Mouse (Mus musculus): ENCODE measurements around the gene Zdhhc9. TPM values are rescaled to one million over a fixed set of nuclear protein-coding genes. Genes with fewer than 3 reads are reported as not detected.

Zdhhc9 gene
- polyA plus RNA-seq, 1 experiment from 2014 or later: 5.9 TPM

DNA sequence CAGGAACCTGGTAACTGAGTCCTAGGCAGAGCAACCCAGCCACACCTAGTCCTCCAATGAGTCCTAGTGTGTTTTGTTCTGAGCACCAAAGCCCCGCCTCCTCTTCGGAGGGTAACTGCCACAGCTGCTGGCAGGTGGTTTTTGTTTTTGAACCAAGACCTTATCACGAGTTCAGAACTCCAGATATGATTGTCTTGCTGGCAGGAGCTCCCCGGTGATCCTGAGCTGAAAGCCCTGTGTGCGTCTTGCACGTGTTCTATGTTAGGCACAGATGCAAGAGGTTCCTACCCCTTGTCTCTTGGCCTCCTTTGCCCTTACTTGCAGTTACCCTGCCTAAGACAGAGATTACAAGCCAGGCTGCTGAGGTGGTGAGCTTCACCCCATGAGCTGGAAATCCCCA, 67.2 kb downstream of the Zdhhc9 start:
- no peak for ATAC-seq (ENCODE audit: insufficient number of reproducible peaks, insufficient read depth, low FRiP score, low TSS enrichment, low read depth)
- no peaks in the 10 kb centered on the region for H3K27me3 ChIP-seq
- no peaks in the 10 kb centered on the region for H3K36me3 ChIP-seq
- H3K27ac ChIP-seq: no peak overlapping the region
- H3K4me2 ChIP-seq: no peak overlapping the region
- no peaks in the 10 kb centered on the region for H3K9me3 ChIP-seq
- no peak overlapping the region for H3K4me3 ChIP-seq
- no peak overlapping the region for H3K9ac ChIP-seq
- WGBS: 82% methylated on average over 6 of the region's 6 CpGs
- peaks cover 9% of the 10 kb centered on the region; the same call in 1 of the 2 replicates for H3K4me1 ChIP-seq

GRCm38 (mm10) chrX:48140286-48140877, 68.3 kb downstream of the Zdhhc9 start:
- no peaks in the 10 kb centered on the region for H3K27me3 ChIP-seq
- ATAC-seq (ENCODE audit: insufficient number of reproducible peaks, insufficient read depth, low FRiP score, low TSS enrichment, low read depth): no peak
- no peak overlapping the region for H3K4me2 ChIP-seq
- H3K9me3 ChIP-seq: no peaks in the 10 kb centered on the region
- H3K4me1 ChIP-seq: peaks cover 9% of the 10 kb centered on the region; the same call in 1 of the 2 replicates
- H3K36me3 ChIP-seq: no peaks in the 10 kb centered on the region
- no peak overlapping the region for H3K27ac ChIP-seq
- WGBS: 67% methylated on average over 3 of the region's 3 CpGs
- H3K9ac ChIP-seq: no peak overlapping the region
- no peak overlapping the region for H3K4me3 ChIP-seq

DNA sequence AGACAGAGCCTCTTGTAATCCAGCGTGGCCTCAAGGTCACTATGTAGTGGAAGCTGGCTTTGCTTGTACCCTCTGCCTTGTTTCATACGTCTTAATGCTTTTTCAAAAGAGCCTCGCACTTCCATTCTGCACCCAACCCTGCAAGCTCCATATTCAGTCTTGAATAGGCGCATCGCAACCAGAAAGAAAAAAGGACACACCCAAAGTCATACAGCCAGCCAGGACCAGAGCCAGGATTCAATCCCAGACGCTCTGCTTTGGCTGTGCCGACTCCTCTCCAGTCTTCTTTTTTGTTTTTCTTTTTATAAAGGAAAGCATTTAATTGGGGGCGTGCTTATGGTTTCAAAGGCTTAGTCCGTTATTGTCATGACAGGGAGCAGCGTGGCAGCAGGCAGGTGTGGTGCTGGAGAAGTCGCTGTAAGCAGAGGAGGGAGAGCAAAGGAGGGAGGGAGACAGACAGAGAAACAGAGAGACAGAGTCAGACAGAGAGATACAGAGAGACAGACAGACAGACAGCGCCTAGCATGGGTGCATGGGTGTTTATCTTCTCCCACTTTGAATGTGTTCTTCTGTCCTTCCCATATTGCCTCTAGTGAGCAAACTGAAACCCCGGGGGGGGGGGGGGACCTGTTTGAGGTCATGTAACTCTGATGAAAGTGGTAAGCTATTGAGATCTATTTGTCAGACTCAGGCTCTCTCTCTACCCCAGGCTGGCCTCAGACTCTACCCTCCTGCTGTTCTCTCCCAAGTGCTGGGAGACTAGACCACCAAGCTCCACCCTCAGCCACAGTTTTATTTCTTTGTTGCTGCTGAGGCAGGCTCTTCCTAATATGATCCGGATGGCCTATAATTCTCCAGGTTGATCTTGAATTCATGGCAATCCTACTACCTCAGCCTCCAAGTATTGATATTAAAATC, 69.1 kb downstream of the Zdhhc9 start:
- peaks cover 9% of the 10 kb centered on the region; the same call in 1 of the 2 replicates for H3K4me1 ChIP-seq
- no peak overlapping the region for H3K27ac ChIP-seq
- 53% methylated on average over 14 of the region's 14 CpGs for WGBS
- H3K4me3 ChIP-seq: no peak overlapping the region
- no peak for ATAC-seq (ENCODE audit: insufficient number of reproducible peaks, insufficient read depth, low FRiP score, low TSS enrichment, low read depth)
- no peak overlapping the region for H3K9ac ChIP-seq
- H3K9me3 ChIP-seq: no peaks in the 10 kb centered on the region
- H3K36me3 ChIP-seq: no peaks in the 10 kb centered on the region
- H3K4me2 ChIP-seq: no peak overlapping the region
- H3K27me3 ChIP-seq: no peaks in the 10 kb centered on the region

DNA sequence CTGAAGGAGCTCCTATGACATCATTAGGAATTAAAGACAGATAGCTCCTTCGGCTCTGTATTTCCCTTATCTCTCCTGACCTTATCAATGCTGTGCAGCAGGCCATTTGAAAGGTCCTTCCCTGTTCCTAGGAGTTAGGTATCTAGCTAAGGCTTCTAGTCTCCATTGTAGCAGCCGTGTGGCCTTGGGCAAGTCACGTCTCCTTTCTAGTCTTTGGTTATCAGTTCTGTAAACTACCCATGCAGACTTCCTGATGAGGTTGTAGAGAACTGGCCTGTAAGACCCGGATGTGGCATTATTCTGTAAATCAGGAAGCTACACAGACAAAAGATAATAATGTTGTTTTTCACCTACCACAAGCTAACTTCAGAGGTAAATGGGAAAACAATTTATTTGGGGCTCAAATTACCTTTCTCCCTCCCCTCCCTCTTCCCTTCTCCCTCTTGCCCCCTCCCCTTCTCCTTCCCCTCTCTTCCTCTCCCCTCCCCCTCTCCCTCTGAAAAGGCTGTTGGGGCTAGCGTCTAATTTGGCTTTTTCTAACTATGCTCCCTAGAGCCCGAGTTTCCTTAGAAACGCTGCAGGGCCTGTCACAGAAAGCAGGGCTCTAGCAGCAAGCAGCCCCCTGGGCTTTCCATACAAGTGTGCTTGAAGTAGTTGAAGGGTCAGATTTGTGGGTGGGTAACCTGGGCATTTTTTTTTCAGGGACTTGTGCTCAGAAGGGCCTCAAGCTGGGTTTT, 70.0 kb downstream of the Zdhhc9 start:
- no peak for ATAC-seq (ENCODE audit: insufficient number of reproducible peaks, insufficient read depth, low FRiP score, low TSS enrichment, low read depth)
- Histone ChIP-seq H3K4me3 (no peak overlapping the region), H3K36me3 (no peaks in the 10 kb centered on the region), H3K27ac (no peak overlapping the region), H3K27me3 (no peaks in the 10 kb centered on the region), H3K9ac (no peak overlapping the region), H3K4me2 (no peak overlapping the region), H3K4me1 (peaks cover 9% of the 10 kb centered on the region; the same call in 1 of the 2 replicates), H3K9me3 (no peaks in the 10 kb centered on the region)
- WGBS: 46% methylated on average over 7 of the region's 7 CpGs

DNA sequence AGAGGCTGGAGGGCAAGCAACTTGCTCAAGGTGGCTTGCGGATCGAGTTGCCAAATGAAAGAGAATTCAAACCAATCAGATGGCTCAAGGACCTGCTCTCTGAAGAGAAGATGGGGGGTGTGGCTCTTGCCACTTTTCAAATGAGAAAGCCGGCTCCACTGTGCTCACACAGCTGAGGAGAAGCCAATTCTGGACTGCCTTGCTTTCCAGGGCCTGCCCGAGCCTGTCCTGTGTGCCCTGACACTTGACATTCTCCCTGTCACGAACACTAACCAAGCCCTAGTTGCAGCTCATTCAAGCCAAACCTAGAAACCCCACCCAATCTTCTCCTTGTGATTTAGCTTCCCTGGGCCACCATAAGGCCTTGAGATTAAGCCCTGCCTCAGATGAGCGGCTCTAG, 70.7 kb downstream of the Zdhhc9 start:
- 55% methylated on average over 6 of the region's 6 CpGs for WGBS
- H3K4me3 ChIP-seq: no peak overlapping the region
- no peak overlapping the region for H3K4me2 ChIP-seq
- no peak overlapping the region for H3K9ac ChIP-seq
- no peak for ATAC-seq (ENCODE audit: insufficient number of reproducible peaks, insufficient read depth, low FRiP score, low TSS enrichment, low read depth)
- H3K36me3 ChIP-seq: no peaks in the 10 kb centered on the region
- H3K9me3 ChIP-seq: no peaks in the 10 kb centered on the region
- H3K27ac ChIP-seq: no peak overlapping the region
- no peaks in the 10 kb centered on the region for H3K27me3 ChIP-seq
- H3K4me1 ChIP-seq: peaks cover 9% of the 10 kb centered on the region; the same call in 1 of the 2 replicates

- peaks cover 9% of the 10 kb centered on the region; the same call in 1 of the 2 replicates for H3K4me1 ChIP-seq
- 84% methylated on average over 4 of the region's 4 CpGs for WGBS
- no peaks in the 10 kb centered on the region for H3K36me3 ChIP-seq
- ATAC-seq (ENCODE audit: insufficient number of reproducible peaks, insufficient read depth, low FRiP score, low TSS enrichment, low read depth): no peak
- no peak overlapping the region for H3K4me3 ChIP-seq
- no peaks in the 10 kb centered on the region for H3K27me3 ChIP-seq
- no peak overlapping the region for H3K9ac ChIP-seq
- H3K27ac ChIP-seq: no peak overlapping the region
- H3K4me2 ChIP-seq: no peak overlapping the region
- H3K9me3 ChIP-seq: no peaks in the 10 kb centered on the region
Observed at GRCm38 (mm10) chrX:48136935-48137334, 71.7 kb downstream of the Zdhhc9 start.

DNA sequence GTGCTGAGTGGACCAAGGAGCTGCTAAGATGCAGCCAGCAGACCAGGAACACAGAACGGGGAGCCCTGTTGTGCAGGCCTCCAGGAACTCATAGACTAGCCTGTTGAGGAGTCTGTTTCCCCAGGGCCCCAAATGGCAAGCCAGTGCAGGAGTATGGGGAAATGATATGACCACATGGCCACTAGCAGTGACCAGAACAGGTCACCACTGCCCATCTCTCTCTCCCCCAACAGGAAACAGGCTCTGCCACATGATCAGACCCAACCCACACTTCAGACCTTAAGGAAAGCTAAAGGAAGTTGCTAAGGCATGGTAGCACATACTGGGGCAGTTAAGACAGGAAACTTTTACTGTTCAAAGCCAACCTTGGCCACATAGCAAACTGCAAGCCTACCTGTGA, 79.5 kb downstream of the Zdhhc9 start:
- WGBS: 100% methylated on average over 1 of the region's 1 CpGs
- H3K4me3 ChIP-seq: no peak overlapping the region

DNA sequence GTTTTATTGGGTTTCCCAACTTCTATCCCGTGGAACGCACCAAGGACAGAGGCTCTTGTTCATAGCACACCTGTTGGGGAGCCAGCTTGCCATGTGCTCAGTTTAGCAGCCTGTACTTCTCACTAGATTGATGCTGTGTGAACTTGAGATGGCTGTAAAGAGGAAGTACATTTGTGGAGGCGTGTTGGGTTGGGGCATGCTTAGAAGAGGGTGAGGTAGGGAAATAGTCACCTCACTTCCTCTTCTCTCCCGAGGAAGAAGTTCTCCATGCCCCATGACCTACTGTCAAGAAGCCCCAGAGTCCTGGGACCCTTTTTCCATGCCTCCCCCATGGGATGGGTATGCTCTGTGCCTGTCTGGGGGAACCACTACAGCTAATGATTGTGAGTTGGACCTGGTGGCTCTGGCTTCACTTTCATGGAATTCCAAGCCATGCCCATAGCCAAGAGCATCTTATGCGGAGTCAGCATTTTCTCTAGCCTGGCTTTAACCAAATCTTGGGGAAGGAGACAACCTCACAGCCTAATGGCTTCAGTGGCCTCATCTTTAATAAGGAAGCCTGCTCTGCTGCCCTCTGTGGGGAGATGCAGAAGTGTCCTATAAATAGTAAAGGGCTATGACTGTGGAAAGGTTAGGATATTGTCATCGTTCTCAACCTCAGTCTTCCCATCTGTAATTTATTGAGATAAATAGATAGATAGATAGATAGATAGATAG, 81.0 kb downstream of the Zdhhc9 start:
- no peak for ATAC-seq (ENCODE audit: insufficient number of reproducible peaks, insufficient read depth, low FRiP score, low TSS enrichment, low read depth)
- H3K27me3 ChIP-seq: no peaks in the 10 kb centered on the region
- H3K9ac ChIP-seq: no peak overlapping the region
- no peaks in the 10 kb centered on the region for H3K9me3 ChIP-seq
- 70% methylated on average over 6 of the region's 6 CpGs for WGBS
- no peak overlapping the region for H3K27ac ChIP-seq
- H3K4me3 ChIP-seq: no peak overlapping the region
- H3K36me3 ChIP-seq: no peaks in the 10 kb centered on the region
- no peak overlapping the region for H3K4me2 ChIP-seq
- H3K4me1 ChIP-seq: no peaks in the 10 kb centered on the region

More for the DNA sequence above, 79.5 kb downstream of the Zdhhc9 start:
- no peak for ATAC-seq (ENCODE audit: insufficient number of reproducible peaks, insufficient read depth, low FRiP score, low TSS enrichment, low read depth)
- no peak overlapping the region for H3K27ac ChIP-seq
- H3K36me3 ChIP-seq: no peaks in the 10 kb centered on the region
- H3K27me3 ChIP-seq: no peaks in the 10 kb centered on the region
- no peaks in the 10 kb centered on the region for H3K4me1 ChIP-seq
- H3K4me2 ChIP-seq: no peak overlapping the region
- no peaks in the 10 kb centered on the region for H3K9me3 ChIP-seq
- no peak overlapping the region for H3K9ac ChIP-seq

DNA sequence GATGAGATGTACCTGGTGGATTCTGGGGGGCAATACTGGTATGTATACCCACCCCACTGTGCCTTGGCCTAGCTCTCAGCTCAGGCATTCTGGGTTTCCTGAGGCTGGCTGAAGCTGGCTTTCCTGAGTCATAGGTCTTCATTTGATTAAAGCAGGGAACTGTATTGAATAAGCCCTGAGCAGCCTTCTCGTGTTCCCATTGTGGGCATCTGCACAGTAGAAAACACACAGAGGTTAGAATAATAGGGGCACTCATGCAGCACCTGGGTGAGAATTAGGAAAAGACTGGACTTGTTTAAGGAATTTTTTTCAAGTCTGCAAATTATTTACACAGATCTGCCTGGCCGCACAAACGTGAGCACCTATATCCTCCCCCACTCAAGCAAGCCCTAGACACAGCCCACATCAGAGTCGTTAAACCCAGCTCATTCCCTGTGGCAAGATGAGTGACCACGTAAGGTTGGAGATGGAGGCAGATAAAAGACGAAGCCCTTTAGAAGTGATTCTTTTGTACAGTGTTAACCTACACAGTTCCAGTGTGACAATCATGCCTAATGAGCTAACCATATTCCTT, 81.7 kb downstream of the Zdhhc9 start:
- Histone ChIP-seq H3K9ac (no peak overlapping the region), H3K4me3 (no peak overlapping the region), H3K27me3 (no peaks in the 10 kb centered on the region), H3K4me2 (no peak overlapping the region), H3K9me3 (no peaks in the 10 kb centered on the region), H3K4me1 (no peaks in the 10 kb centered on the region), H3K36me3 (no peaks in the 10 kb centered on the region), H3K27ac (no peak overlapping the region)
- no peak for ATAC-seq (ENCODE audit: insufficient number of reproducible peaks, insufficient read depth, low FRiP score, low TSS enrichment, low read depth)
- WGBS: 66% methylated on average over 6 of the region's 6 CpGs

DNA sequence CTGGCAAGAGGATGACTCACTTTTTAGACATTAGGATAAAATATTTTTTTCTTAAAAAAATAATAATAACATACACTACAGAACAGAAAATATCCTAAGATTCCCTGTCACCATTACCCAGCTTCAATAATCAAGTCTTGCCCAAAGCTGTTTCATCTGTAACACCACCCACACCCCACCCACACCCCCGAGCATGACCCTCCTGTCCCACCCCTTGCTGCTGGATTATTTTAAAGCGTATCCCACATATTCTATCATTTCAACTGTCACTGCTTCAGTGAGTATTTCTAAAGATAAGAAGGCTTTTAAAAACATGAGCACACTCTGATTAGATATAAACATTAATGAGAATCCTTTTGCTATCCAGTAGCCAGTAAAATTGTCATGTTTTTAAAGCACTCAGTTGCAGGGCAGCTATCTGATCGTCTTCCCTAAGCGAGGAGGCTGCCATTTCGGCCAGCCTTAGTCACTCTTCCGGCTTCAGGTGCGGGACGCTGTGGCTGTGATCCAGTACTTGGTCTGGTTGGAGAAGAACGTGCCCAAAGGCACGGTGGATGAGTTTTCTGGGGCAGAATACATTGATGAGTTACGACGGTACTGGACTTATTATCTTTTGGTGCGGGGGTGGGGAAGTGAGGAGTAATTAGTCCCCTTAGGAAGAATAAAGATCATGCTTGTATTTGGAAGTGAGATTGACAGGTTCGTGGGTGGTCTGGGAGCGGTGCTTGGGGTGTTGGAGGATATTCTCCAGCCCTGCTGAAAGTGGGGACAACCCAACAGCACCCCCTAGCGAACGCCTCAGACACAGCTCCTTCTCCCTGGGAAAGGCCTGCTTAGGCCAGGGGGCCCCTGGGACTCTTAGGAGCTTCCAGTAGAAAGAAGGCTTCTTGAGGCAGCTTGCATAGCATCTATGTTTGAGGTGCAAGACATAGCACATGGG, 84.3 kb downstream of the Zdhhc9 start:
- Histone ChIP-seq H3K9ac (no peak overlapping the region), H3K4me1 (no peaks in the 10 kb centered on the region), H3K4me2 (peak overlapping the region; percentile 39), H3K4me3 (no peak overlapping the region), H3K27ac (no peak overlapping the region), H3K27me3 (no peaks in the 10 kb centered on the region), H3K36me3 (no peaks in the 10 kb centered on the region), H3K9me3 (no peaks in the 10 kb centered on the region)
- no peak for ATAC-seq (ENCODE audit: insufficient number of reproducible peaks, insufficient read depth, low FRiP score, low TSS enrichment, low read depth)
- WGBS: 29% methylated on average over 17 of the region's 17 CpGs

Data from embryonic facial prominence, embryonic 13.5 days (tissue).